14 mouse cellular contexts compared by ENCODE assay signal in genomic region chr7:29257368-29257767, GRCm38 (mm10). TPM values are rescaled to one million over a fixed set of nuclear protein-coding genes. Genes with fewer than 3 reads are reported as not detected.
DNase-seq lines count a peak whose midpoint lies in the region; ATAC-seq lines count a peak whose summit lies in the region.
"Had no signal": no experiment of that assay in that cellular context is flagged by ENCODE, and none has a peak within 500 bp of the region (broad histone marks: within the 10 kb centered on the region; RNA-seq: fewer than 3 reads in every experiment).

No protein-coding gene starts in this region.

- no peak overlapping the region for H3K9ac ChIP-seq in heart, embryonic 13.5 days
- no peak overlapping the region for H3K9ac ChIP-seq in stomach, embryonic 16.5 days (ENCODE audit: low read length)
- H3K9ac ChIP-seq: midbrain, embryonic 12.5 days had no signal

- H3K36me3 ChIP-seq in heart, embryonic 13.5 days, result 0 out of 2 replicates have a peak, but pooled peaks cover 3% of the 10 kb centered on the region
- H3K36me3 ChIP-seq in stomach, embryonic 16.5 days (ENCODE audit: control insufficient read depth, insufficient read depth, low read length), result no peaks in the 10 kb centered on the region
- H3K36me3 ChIP-seq: midbrain, embryonic 12.5 days had no signal

- no peak overlapping the region for H3K4me3 ChIP-seq in heart, embryonic 13.5 days
- no peak overlapping the region for H3K4me3 ChIP-seq in stomach, embryonic 16.5 days (replicated peaks; ENCODE audit: low read length)
- H3K4me3 ChIP-seq: midbrain, embryonic 12.5 days had no signal

- no peak for DNase-seq in heart, postnatal 4 days
- DNase-seq in urinary bladder, postnatal 25 days (ENCODE audit: low spot score), result peak; percentile 54
- no peak for DNase-seq in urinary bladder, adult 2 months (ENCODE audit: low spot score)
- peak; percentile 92 to 95 for DNase-seq in lung, adult 18-20 months
- no peak for DNase-seq in left cerebral cortex, postnatal 25 days (ENCODE audit: low spot score in 2 of 2)
- no peak for DNase-seq in cerebellum, postnatal 14 days
- DNase-seq: cerebellum, adult 11-12 months; thymus, postnatal 4 days had no signal

- peaks cover 43% of the 10 kb centered on the region for H3K4me1 ChIP-seq in heart, embryonic 13.5 days
- H3K4me1 ChIP-seq in stomach, embryonic 16.5 days (ENCODE audit: control insufficient read depth, insufficient read depth, low read length), result peaks cover 19% of the 10 kb centered on the region

- H3K27me3 ChIP-seq in heart, embryonic 13.5 days (replicated peaks), result no peaks in the 10 kb centered on the region
- H3K27me3 ChIP-seq in stomach, embryonic 16.5 days (ENCODE audit: control insufficient read depth, insufficient read depth, low read length), result no peaks in the 10 kb centered on the region
- H3K27me3 ChIP-seq: midbrain, embryonic 12.5 days; Patski had no signal

- 69% methylated on average over 1 of the region's 1 CpGs for WGBS in heart, embryonic 13.5 days
- 94% methylated on average over 1 of the region's 1 CpGs for WGBS in stomach, embryonic 16.5 days

- no peaks in the 10 kb centered on the region for H3K9me3 ChIP-seq in heart, embryonic 13.5 days
- H3K9me3 ChIP-seq in stomach, embryonic 16.5 days (replicated peaks; ENCODE audit: control insufficient read depth, low read length), result no peaks in the 10 kb centered on the region
- H3K9me3 ChIP-seq: midbrain, embryonic 12.5 days had no signal

- ATAC-seq in heart, embryonic 13.5 days (ENCODE audit: extremely low read depth, insufficient number of reproducible peaks, low FRiP score, low TSS enrichment), result no peak
- ATAC-seq in stomach, embryonic 16.5 days (ENCODE audit: insufficient read depth, low FRiP score), result no peak
- ATAC-seq: CD4-positive, CD25-positive, alpha-beta regulatory T cell, adult 4 months; Patski had no signal

- intact Hi-C loops in left cerebral cortex, postnatal 25 days (cut with DNase I), result no loop called here

- no peak overlapping the region for H3K4me2 ChIP-seq in heart, embryonic 13.5 days
- no peak overlapping the region for H3K4me2 ChIP-seq in stomach, embryonic 16.5 days (ENCODE audit: low read depth, low read length)
- H3K4me2 ChIP-seq: liver, embryonic 11.5 days; midbrain, embryonic 12.5 days had no signal

- H3K27ac ChIP-seq in heart, embryonic 13.5 days (replicated peaks), result peak overlapping the region; percentile 47; the same call in 1 of the 2 replicates
- peak overlapping the region; percentile 43 for H3K27ac ChIP-seq in stomach, embryonic 16.5 days (ENCODE audit: low read length)
- H3K27ac ChIP-seq: midbrain, embryonic 12.5 days had no signal

RNA-seq across cellular contexts. Expression of gene 2200002D01Rik, which starts 9.1 kb away (rescaled TPM):
- 5.7 and 7.3 TPM in 2 replicates for polyA plus RNA-seq in heart, embryonic 13.5 days (2015; fragmentation: Nextera tagmentation; extraction: Ambion mirVana)
- 1 to 10 TPM; 4.4 to 8.1 TPM for total RNA-seq in heart, postnatal 4 days (2021)
- polyA plus RNA-seq in urinary bladder, adult 2 months (2012; rRNA removed), result 144 and 178 TPM in 2 replicates
- 77.3 and 80.2 TPM in 2 replicates for polyA plus RNA-seq in stomach, embryonic 16.5 days (2015; fragmentation: Nextera tagmentation; extraction: Ambion mirVana)
- total RNA-seq in left cerebral cortex, postnatal 25 days (2021), result not detected

RNA-seq across cellular contexts. Expression of gene Yif1b, which starts 19.2 kb away (rescaled TPM):
- 107 and 117 TPM in 2 replicates for polyA plus RNA-seq in heart, embryonic 13.5 days (2015; fragmentation: Nextera tagmentation; extraction: Ambion mirVana)
- total RNA-seq in heart, postnatal 4 days (2021), result 10 to 100 TPM; 81.5 to 82.5 TPM
- 43.4 and 45.5 TPM in 2 replicates for polyA plus RNA-seq in urinary bladder, adult 2 months (2012; rRNA removed)
- 89.4 and 92.2 TPM in 2 replicates for polyA plus RNA-seq in stomach, embryonic 16.5 days (2015; fragmentation: Nextera tagmentation; extraction: Ambion mirVana)
- total RNA-seq in left cerebral cortex, postnatal 25 days (2021), result 10 to 100 TPM; 48.5 to 52.0 TPM

RNA-seq across cellular contexts. Expression of gene Spint2, which starts 24.3 kb away (rescaled TPM):
- polyA plus RNA-seq in heart, embryonic 13.5 days (2015; fragmentation: Nextera tagmentation; extraction: Ambion mirVana), result 111 and 116 TPM in 2 replicates
- total RNA-seq in heart, postnatal 4 days (2021), result 10 to 100 TPM; 71.2 to 73.7 TPM
- polyA plus RNA-seq in urinary bladder, adult 2 months (2012; rRNA removed), result 485 and 505 TPM in 2 replicates
- polyA plus RNA-seq in stomach, embryonic 16.5 days (2015; fragmentation: Nextera tagmentation; extraction: Ambion mirVana), result 399 and 413 TPM in 2 replicates
- 10 to 100 TPM; 21.1 to 24.4 TPM for total RNA-seq in left cerebral cortex, postnatal 25 days (2021)

RNA-seq across cellular contexts. Expression of gene Kcnk6, which starts 25.1 kb away (rescaled TPM):
- 1.6 and 1.7 TPM in 2 replicates for polyA plus RNA-seq in heart, embryonic 13.5 days (2015; fragmentation: Nextera tagmentation; extraction: Ambion mirVana)
- 1 to 10 TPM; 5.3 to 5.7 TPM for total RNA-seq in heart, postnatal 4 days (2021)
- 3.9 and 5.4 TPM in 2 replicates for polyA plus RNA-seq in urinary bladder, adult 2 months (2012; rRNA removed)
- polyA plus RNA-seq in stomach, embryonic 16.5 days (2015; fragmentation: Nextera tagmentation; extraction: Ambion mirVana), result 2.2 and 3.1 TPM in 2 replicates
- 1 to 10 TPM; 2.2 to 3.2 TPM for total RNA-seq in left cerebral cortex, postnatal 25 days (2021)
- polyA plus RNA-seq: Patski had no signal

RNA-seq across cellular contexts. Expression of gene Ppp1r14a, which starts 31.7 kb away (rescaled TPM):
- 13.3 and 14.9 TPM in 2 replicates for polyA plus RNA-seq in heart, embryonic 13.5 days (2015; fragmentation: Nextera tagmentation; extraction: Ambion mirVana)
- total RNA-seq in heart, postnatal 4 days (2021), result 10 to 100 TPM; 22.8 to 24.7 TPM
- 303 and 338 TPM in 2 replicates for polyA plus RNA-seq in urinary bladder, adult 2 months (2012; rRNA removed)
- polyA plus RNA-seq in stomach, embryonic 16.5 days (2015; fragmentation: Nextera tagmentation; extraction: Ambion mirVana), result 46.8 and 48.8 TPM in 2 replicates
- total RNA-seq in left cerebral cortex, postnatal 25 days (2021), result 10 to 100 TPM; 13.6 to 14.2 TPM
- polyA plus RNA-seq: CD4-positive, CD25-positive, alpha-beta regulatory T cell, adult 4 months had no signal

Comparison
In these comparisons a context has a peak if more than half of its experiments do, and no peak if none do; other contexts are left out.
1. DNase-seq: peak in urinary bladder, postnatal 25 days (single experiment) and lung, adult 18-20 months (2 of 2); none in heart, postnatal 4 days (single experiment), urinary bladder, adult 2 months (single experiment), left cerebral cortex, postnatal 25 days (0 of 2) and cerebellum, postnatal 14 days (0 of 2).